Mouse (Mus musculus) effector memory CD4-positive, alpha-beta T cell, adult 7 months (primary cell): ENCODE measurements around the gene Eno4. TPM values are rescaled to one million over a fixed set of nuclear protein-coding genes. Genes with fewer than 3 reads are reported as not detected.

Source experiments
- polyA plus RNA-seq: library from polyadenylated mRNA; unstranded; fragments of 100-300 nt; shearing (Covaris generic); gene quantifications from one replicate; pipeline ENCODE4 v1.2.1, GENCODE M21; 2017

The Eno4 gene
- not detected for polyA plus RNA-seq

GRCm38 (mm10) chr19:58942841-58943828 is at the start of gene Eno4, which contains the start of gene Hspa12a:
Gene Eno4, plus strand, starts transcription at chr19:58943425.
Gene Hspa12a, minus strand, starts transcription at chr19:58943654.

Other genes with a start within 250 kb of the Eno4 start
- gene Pnliprp1, start 214.5 kb upstream of the Eno4 start, polyA plus RNA-seq: 1.3 TPM
- not detected for gene Pnliprp2, start 183.7 kb upstream of the Eno4 start, polyA plus RNA-seq
- not detected for gene 1700019N19Rik, start 149.0 kb upstream of the Eno4 start, polyA plus RNA-seq
- 0.41 TPM for gene Hspa12a, start 229 bp downstream of the Eno4 start, polyA plus RNA-seq
- 0.32 TPM for gene Shtn1, start 132.7 kb downstream of the Eno4 start, polyA plus RNA-seq
- not detected for gene Vax1, start 226.6 kb downstream of the Eno4 start, polyA plus RNA-seq